18 mouse cellular contexts compared by ENCODE assay signal in the genomic region with DNA sequence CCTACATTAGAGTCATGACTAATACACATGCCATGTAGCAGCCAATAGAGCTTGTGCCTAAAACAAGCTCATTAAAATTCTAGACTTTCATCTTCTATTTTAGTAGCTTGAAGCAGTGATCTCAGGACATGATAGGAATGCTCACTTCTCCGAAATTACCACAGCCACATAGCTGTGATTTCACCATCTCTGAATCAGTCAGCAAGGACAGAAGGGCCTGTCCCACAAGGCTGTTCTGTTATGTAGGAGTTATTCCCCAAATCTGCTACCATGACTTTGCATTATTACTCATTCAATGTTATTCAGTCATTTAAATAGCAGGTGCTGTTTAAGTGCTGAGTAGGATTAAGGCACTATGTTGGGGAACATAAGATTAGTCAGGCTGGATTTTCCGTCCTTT. TPM values are rescaled to one million over a fixed set of nuclear protein-coding genes. Genes with fewer than 3 reads are reported as not detected.
DNase-seq lines count a peak whose midpoint lies in the region; ATAC-seq and TF ChIP-seq lines count a peak whose summit lies in the region.
"Had no signal": no experiment of that assay in that cellular context is flagged by ENCODE, and none has a peak within 500 bp of the region (broad histone marks: within the 10 kb centered on the region; RNA-seq: fewer than 3 reads in every experiment).

No protein-coding gene starts in this region.

- WGBS in midbrain, embryonic 12.5 days: 53% methylated on average over 2 of the region's 2 CpGs
- 43% methylated on average over 2 of the region's 2 CpGs for WGBS in midbrain, postnatal 0 days
- 82% methylated on average over 2 of the region's 2 CpGs for WGBS in hindbrain, postnatal 0 days

- no peaks in the 10 kb centered on the region for H3K9me3 ChIP-seq in midbrain, embryonic 12.5 days
- no peaks in the 10 kb centered on the region for H3K9me3 ChIP-seq in midbrain, postnatal 0 days (ENCODE audit: low read length)
- H3K9me3 ChIP-seq in hindbrain, postnatal 0 days (ENCODE audit: low read length): no peaks in the 10 kb centered on the region
- H3K9me3 ChIP-seq: forebrain, embryonic 13.5 days; heart, embryonic 15.5 days; liver, embryonic 15.5 days; megakaryocyte, embryonic 14.5 days had no signal

- no peaks in the 10 kb centered on the region; the same call in 1 of the 2 replicates for H3K27me3 ChIP-seq in midbrain, embryonic 12.5 days
- no peaks in the 10 kb centered on the region for H3K27me3 ChIP-seq in midbrain, postnatal 0 days (ENCODE audit: insufficient read depth, low read length)
- H3K27me3 ChIP-seq in hindbrain, postnatal 0 days (ENCODE audit: insufficient read depth, low read length): no peaks in the 10 kb centered on the region
- H3K27me3 ChIP-seq: forebrain, embryonic 13.5 days; heart, embryonic 15.5 days; liver, embryonic 15.5 days; megakaryocyte, embryonic 14.5 days had no signal

- peak; percentile 44; the same call in 1 of the 2 replicates for ATAC-seq in midbrain, embryonic 12.5 days (ENCODE audit: low FRiP score, low read depth)
- no peak for ATAC-seq in midbrain, postnatal 0 days (ENCODE audit: low FRiP score)
- ATAC-seq in hindbrain, postnatal 0 days: no peak
- ATAC-seq: forebrain, embryonic 13.5 days had no signal

- no peaks in the 10 kb centered on the region for H3K36me3 ChIP-seq in midbrain, embryonic 12.5 days
- H3K36me3 ChIP-seq in midbrain, postnatal 0 days (ENCODE audit: insufficient read depth, low read length): no peaks in the 10 kb centered on the region
- H3K36me3 ChIP-seq in hindbrain, postnatal 0 days (ENCODE audit: insufficient read depth, low read length): no peaks in the 10 kb centered on the region
- H3K36me3 ChIP-seq: heart, embryonic 15.5 days; liver, embryonic 15.5 days had no signal

- no peak for TF ChIP-seq CTCF in midbrain, postnatal 0 days (IDR thresholded peaks at IDR 0.05)
- no peak for TF ChIP-seq CTCF in hindbrain, postnatal 0 days (IDR thresholded peaks at IDR 0.05; ENCODE audit: low read depth)

- H3K27ac ChIP-seq in midbrain, embryonic 12.5 days (replicated peaks): no peak overlapping the region
- no peak overlapping the region for H3K27ac ChIP-seq in midbrain, postnatal 0 days (ENCODE audit: low read depth, low read length)
- no peak overlapping the region for H3K27ac ChIP-seq in hindbrain, postnatal 0 days
- H3K27ac ChIP-seq: forebrain, embryonic 13.5 days; heart, adult 2 months; heart, embryonic 15.5 days; liver, embryonic 15.5 days had no signal

- H3K4me1 ChIP-seq in midbrain, embryonic 12.5 days: no peaks in the 10 kb centered on the region
- no peaks in the 10 kb centered on the region for H3K4me1 ChIP-seq in midbrain, postnatal 0 days (ENCODE audit: insufficient read depth, low read length)
- H3K4me1 ChIP-seq in hindbrain, postnatal 0 days (ENCODE audit: insufficient read depth, low read length): no peaks in the 10 kb centered on the region
- H3K4me1 ChIP-seq: forebrain, embryonic 13.5 days; heart, embryonic 15.5 days; liver, embryonic 15.5 days; megakaryocyte, embryonic 14.5 days had no signal

- no peak overlapping the region for H3K4me3 ChIP-seq in midbrain, embryonic 12.5 days
- no peak overlapping the region for H3K4me3 ChIP-seq in midbrain, postnatal 0 days (ENCODE audit: low read depth, low read length)
- H3K4me3 ChIP-seq in hindbrain, postnatal 0 days (ENCODE audit: low read length): no peak overlapping the region
- H3K4me3 ChIP-seq: forebrain, embryonic 13.5 days; heart, adult 2 months; heart, embryonic 15.5 days; liver, embryonic 15.5 days; megakaryocyte, embryonic 14.5 days had no signal

- H3K4me2 ChIP-seq in midbrain, embryonic 12.5 days (replicated peaks): no peak overlapping the region
- no peak overlapping the region for H3K4me2 ChIP-seq in midbrain, postnatal 0 days (ENCODE audit: low read depth, low read length, poor library complexity, severe bottlenecking)
- no peak overlapping the region for H3K4me2 ChIP-seq in hindbrain, postnatal 0 days (ENCODE audit: low read depth, low read length)
- H3K4me2 ChIP-seq: forebrain, embryonic 13.5 days; heart, embryonic 15.5 days; liver, embryonic 15.5 days had no signal

- peak; percentile 33 for DNase-seq in adrenal gland, adult 8-10 months
- no peak for DNase-seq in adrenal gland, postnatal 14 days
- DNase-seq in midbrain, postnatal 0 days (ENCODE audit: low spot score): no peak
- DNase-seq in adrenal gland, postnatal 36 days: peak; percentile 8 to 40
- DNase-seq in layer of hippocampus, postnatal 36 days: peak; percentile 10 to 12
- no peak for DNase-seq in hindbrain, postnatal 0 days (ENCODE audit: low spot score)
- no peak for DNase-seq in spleen, adult 18-20 months
- DNase-seq: cerebellum, postnatal 25 days; gastrocnemius, postnatal 10 days; heart, adult 2 months; kidney, adult 2 months; kidney, postnatal 25 days; lung, postnatal 10 days had no signal

- no peak overlapping the region for H3K9ac ChIP-seq in midbrain, embryonic 12.5 days (replicated peaks)
- no peak overlapping the region for H3K9ac ChIP-seq in midbrain, postnatal 0 days (replicated peaks; ENCODE audit: low read length, poor library complexity, severe bottlenecking)
- no peak overlapping the region for H3K9ac ChIP-seq in hindbrain, postnatal 0 days (replicated peaks; ENCODE audit: low read length)
- H3K9ac ChIP-seq: forebrain, embryonic 13.5 days; heart, embryonic 15.5 days; liver, embryonic 15.5 days had no signal

RNA-seq across cellular contexts. Expression of a gene that starts 42.3 kb away (rescaled TPM):
- 1 to 10 TPM; 5.0 to 8.9 (median 6.8) TPM for total RNA-seq in adrenal gland, adult 8-10 months (2022)
- total RNA-seq in adrenal gland, postnatal 14 days (2021): 2.3 and 4.5 TPM in 2 replicates
- 3.4 and 4.5 TPM in 2 replicates for polyA plus RNA-seq in midbrain, embryonic 12.5 days (2016; fragmentation: Nextera tagmentation; extraction: Ambion mirVana)
- 0.99 and 1.2 TPM in 2 replicates for total RNA-seq in midbrain, postnatal 0 days (2014; rRNA removed)
- polyA plus RNA-seq in midbrain, postnatal 0 days (2015; fragmentation: Nextera tagmentation; extraction: Ambion mirVana): 0.89 and 1.3 TPM in 2 replicates
- 1 to 10 TPM; 3.4 to 4.2 TPM for total RNA-seq in adrenal gland, postnatal 36 days (2021)
- 1 to 10 TPM; 6.2 to 8.9 TPM for total RNA-seq in layer of hippocampus, postnatal 36 days (2021)
- 0.84 TPM in 1 of 2 replicates, not detected in the other for total RNA-seq in hindbrain, postnatal 0 days (2014; rRNA removed)
- 1.3 and 1.6 TPM in 2 replicates for polyA plus RNA-seq in hindbrain, postnatal 0 days (2015; fragmentation: Nextera tagmentation; extraction: Ambion mirVana)

Comparison
In these comparisons a context has a peak if more than half of its experiments do, and no peak if none do; other contexts are left out.
1. DNase-seq: peak in adrenal gland, adult 8-10 months (single experiment), adrenal gland, postnatal 36 days (2 of 2) and layer of hippocampus, postnatal 36 days (2 of 2); none in adrenal gland, postnatal 14 days (single experiment), midbrain, postnatal 0 days (single experiment), hindbrain, postnatal 0 days (single experiment) and spleen, adult 18-20 months (0 of 2).